Mouse (Mus musculus) ES-Bruce4 (cell line): ENCODE results near the gene Frem2. TPM values are rescaled to one million over a fixed set of nuclear protein-coding genes. Genes with fewer than 3 reads are reported as not detected.
A peak's percentile ranks its signal among the peaks of the same experiment; 100 is the strongest.

Source experiments
- H3K27ac ChIP-seq: 2 replicates; pipeline ENCODE4 v1.5.1; 2012; ENCODE audit warnings: low read length, inconsistent platforms; ENCODE audit not compliant: insufficient read depth
- H3K27me3 ChIP-seq: 2 replicates; pipeline ENCODE4 v1.6.1; 2012; ENCODE audit warnings: mild to moderate bottlenecking, low read length, inconsistent platforms; ENCODE audit not compliant: control insufficient read depth, poor library complexity, insufficient read depth, severe bottlenecking
- H3K36me3 ChIP-seq: 2 replicates; pipeline ENCODE4 v1.6.1; 2012; ENCODE audit warnings: inconsistent platforms, mild to moderate bottlenecking, low read length, moderate library complexity; ENCODE audit not compliant: control insufficient read depth, poor library complexity, insufficient read depth, severe bottlenecking
- H3K4me1 ChIP-seq: one replicate; pipeline ENCODE4 v1.8.1; 2011; ENCODE audit warnings: low read length; ENCODE audit not compliant: control insufficient read depth, insufficient read depth
- H3K4me3 ChIP-seq: 2 replicates; pipeline ENCODE4 v1.5.1; 2011; ENCODE audit warnings: low read depth, mild to moderate bottlenecking, low read length
- H3K9ac ChIP-seq: 2 replicates; pipeline ENCODE4 v1.6.1; 2012; ENCODE audit warnings: low read depth, mild to moderate bottlenecking, inconsistent platforms; ENCODE audit not compliant: poor library complexity, severe bottlenecking
- H3K9me3 ChIP-seq: replicated peaks from 2 replicates; pipeline ENCODE4 v1.6.1; 2012; ENCODE audit warnings: mild to moderate bottlenecking, low read length, inconsistent platforms; ENCODE audit not compliant: control insufficient read depth, poor library complexity, insufficient read depth, severe bottlenecking
- CTCF ChIP-seq: IDR thresholded peaks from one replicate; pipeline ENCODE4 v1.8.1; 2011; ENCODE audit warnings: low read depth, low read length
- EP300 ChIP-seq: IDR thresholded peaks from 2 replicates; pipeline ENCODE4 v1.6.1; 2011; ENCODE audit warnings: low read depth, low read length; ENCODE audit not compliant: insufficient read depth
- POLR2A ChIP-seq: IDR thresholded peaks from one replicate; pipeline ENCODE4 v1.8.1; 2011; ENCODE audit warnings: low read length; ENCODE audit not compliant: insufficient read depth
- polyA plus RNA-seq: library from polyadenylated mRNA; stranded (reverse); fragments of >200 nt; gene quantifications from 2 replicates; pipeline ENCODE4 v1.2.4, GENCODE M21; 2011; ENCODE audit warnings: low read depth; ENCODE audit not compliant: missing spikeins, insufficient read depth, insufficient read length

Frem2 gene
- polyA plus RNA-seq, 1 experiment, result 29.2 TPM

DNA sequence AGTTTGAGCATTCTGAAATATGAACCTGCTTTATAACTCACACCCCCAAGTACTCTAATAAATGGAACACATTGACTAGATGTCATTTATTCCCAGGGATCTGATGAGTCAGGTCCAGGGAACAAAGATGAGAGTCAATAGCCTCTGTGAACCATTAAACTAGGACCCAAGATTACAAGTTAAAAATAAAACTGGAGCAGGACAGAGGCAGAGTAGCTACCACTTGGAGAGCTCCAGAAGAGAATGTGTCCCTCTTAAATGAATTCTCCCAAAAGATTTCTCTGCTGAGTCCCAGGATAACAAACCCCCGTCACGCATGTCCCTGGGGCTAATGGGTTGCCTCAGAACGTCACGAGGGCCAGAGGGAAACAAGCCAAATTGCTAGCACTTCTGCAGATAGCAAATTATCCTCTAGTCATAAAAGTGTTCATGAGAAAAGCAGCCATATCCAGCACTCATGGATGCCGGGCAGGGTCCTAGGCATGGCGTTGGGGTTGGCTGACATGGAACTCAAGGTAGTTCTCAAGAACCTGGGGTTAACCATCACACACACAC lies 158.7 kb downstream of the Frem2 start:
- H3K9ac ChIP-seq, result no peak overlapping the region
- H3K4me3 ChIP-seq, result no peak overlapping the region

DNA sequence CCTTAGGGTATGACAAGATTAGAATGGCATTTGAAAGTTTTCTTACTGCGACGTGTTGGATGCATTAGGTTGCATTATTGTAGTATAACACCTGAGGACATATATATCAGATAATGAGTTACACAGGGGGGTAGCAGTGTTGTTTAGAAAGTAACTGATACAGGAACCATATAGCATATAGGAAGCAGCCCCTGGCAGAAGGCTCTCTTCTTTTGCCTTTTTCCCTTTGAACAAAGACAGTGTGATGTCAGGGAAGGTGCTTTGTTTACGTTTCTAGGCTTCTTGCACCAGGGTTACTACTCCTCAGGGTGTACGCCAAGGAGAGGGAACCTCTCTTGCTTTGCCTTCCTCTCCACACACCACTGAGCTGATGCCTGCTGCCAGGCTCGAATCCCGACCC lies 168.8 kb downstream of the Frem2 start, which contains the start of gene Stoml3:
Gene Stoml3 (plus strand): TSS at position 301 of the 400 bp plus-strand sequence.
- no peaks in the 10 kb centered on the region for H3K9me3 ChIP-seq
- no peak for TF ChIP-seq EP300
- TF ChIP-seq CTCF, result no peak
- no peak for TF ChIP-seq POLR2A
- no peaks in the 10 kb centered on the region for H3K27me3 ChIP-seq
- H3K9ac ChIP-seq, result no peak within 1 kb of the TSS
- no peaks in the 10 kb centered on the region for H3K4me1 ChIP-seq
- H3K27ac ChIP-seq, result no peak within 1 kb of the TSS
- no peak within 1 kb of the TSS for H3K4me3 ChIP-seq
- H3K36me3 ChIP-seq, result no peaks in the 10 kb centered on the region

More for the DNA sequence above, 158.7 kb downstream of the Frem2 start:
- Histone ChIP-seq H3K36me3 (no peaks in the 10 kb centered on the region), H3K4me1 (no peaks in the 10 kb centered on the region), H3K9me3 (no peaks in the 10 kb centered on the region), H3K27ac (no peak overlapping the region), H3K27me3 (no peaks in the 10 kb centered on the region)
- TF ChIP-seq POLR2A (no peak), CTCF (no peak), EP300 (no peak)

DNA sequence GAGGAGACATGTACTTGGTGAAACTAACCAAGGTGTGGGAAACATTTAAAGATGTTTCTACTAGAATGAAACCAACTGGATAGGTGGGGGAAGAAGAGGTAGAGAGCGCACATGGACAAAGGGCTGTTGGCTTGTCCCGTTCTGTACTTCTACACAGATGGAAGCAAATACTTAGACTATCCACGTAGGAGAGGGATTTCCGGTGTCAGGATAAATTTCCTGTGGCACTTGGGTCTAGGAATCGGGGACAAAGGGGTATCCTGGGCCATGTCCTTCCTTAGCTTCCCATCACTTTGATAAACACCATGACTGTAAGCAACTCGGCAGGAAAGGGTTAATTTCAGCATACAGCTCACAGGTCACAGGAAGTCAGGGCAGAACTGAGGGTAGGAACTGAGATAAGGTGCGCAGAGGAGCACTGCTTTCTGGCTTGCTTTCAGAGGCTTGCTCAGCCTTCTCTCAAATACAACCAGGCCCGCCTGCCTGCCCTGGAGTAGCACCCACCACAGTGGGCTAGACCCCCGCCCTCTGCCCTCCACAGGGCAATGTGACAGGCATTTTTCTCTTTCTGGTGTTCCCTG lies 170.1 kb downstream of the Frem2 start:
- Histone ChIP-seq H3K9ac (no peak overlapping the region), H3K4me1 (no peaks in the 10 kb centered on the region), H3K27ac (no peak overlapping the region), H3K36me3 (no peaks in the 10 kb centered on the region), H3K27me3 (no peaks in the 10 kb centered on the region), H3K4me3 (no peak overlapping the region), H3K9me3 (no peaks in the 10 kb centered on the region)
- no peak for TF ChIP-seq POLR2A
- TF ChIP-seq CTCF, result no peak
- TF ChIP-seq EP300, result no peak

DNA sequence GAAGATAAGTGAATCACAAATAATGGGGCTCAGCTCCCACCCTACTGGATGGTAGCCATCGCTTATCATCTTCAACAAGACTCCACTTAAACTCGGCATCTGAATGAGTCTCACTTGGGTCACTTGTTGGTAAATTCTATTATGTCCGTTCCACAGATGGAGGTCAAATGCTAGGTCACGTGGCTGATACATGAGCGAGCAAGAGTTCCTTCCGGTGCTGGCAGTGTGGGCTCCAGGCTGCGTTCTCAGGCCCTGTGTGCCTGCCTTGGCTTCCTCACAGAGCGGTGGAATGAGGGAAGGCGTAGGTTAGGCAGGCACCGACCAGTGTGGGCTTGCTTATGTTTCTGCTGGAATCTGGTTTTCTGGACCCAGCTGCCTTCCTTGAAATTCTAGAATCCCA lies 170.6 kb downstream of the Frem2 start:
- H3K36me3 ChIP-seq, result 0 out of 2 replicates have a peak, but pooled peaks cover 2% of the 10 kb centered on the region
- H3K27ac ChIP-seq, result no peak overlapping the region
- H3K9me3 ChIP-seq, result no peaks in the 10 kb centered on the region
- H3K9ac ChIP-seq, result no peak overlapping the region
- no peak overlapping the region for H3K4me3 ChIP-seq
- H3K27me3 ChIP-seq, result no peaks in the 10 kb centered on the region
- no peak for TF ChIP-seq CTCF
- no peak for TF ChIP-seq POLR2A
- no peak for TF ChIP-seq EP300
- no peaks in the 10 kb centered on the region for H3K4me1 ChIP-seq

DNA sequence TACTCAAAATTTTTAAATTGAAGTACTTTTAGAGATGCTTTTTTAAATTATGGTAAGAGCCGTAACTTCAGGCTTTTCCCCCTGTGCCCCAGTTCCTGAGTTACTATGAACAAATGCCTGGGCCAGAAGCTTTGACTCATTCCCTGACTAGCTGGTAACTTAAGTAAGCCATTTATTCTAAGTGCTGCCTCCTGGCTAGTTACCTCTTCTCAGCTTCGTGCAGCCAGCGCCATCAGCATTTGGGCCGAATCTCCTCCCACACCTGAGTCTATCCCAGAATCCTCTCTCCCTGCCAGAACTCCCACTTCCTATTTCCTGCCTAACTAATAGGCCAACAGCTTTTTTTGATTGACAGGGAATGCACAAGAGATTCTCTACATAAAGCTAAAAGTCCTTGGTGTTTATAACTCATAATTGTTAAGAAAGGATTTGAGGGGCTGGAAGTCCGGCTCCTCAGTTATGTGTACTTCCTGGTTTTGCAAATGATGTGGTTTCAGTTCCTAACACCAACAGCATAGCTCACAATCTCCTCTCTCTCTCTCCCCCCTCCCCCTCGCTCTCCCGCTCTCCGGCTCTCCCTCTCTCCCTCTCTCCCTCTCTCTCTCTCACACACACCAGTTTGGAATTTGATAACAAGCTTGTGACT lies 173.6 kb downstream of the Frem2 start:
- Histone ChIP-seq H3K9me3 (no peaks in the 10 kb centered on the region), H3K4me3 (no peak overlapping the region), H3K9ac (no peak overlapping the region), H3K4me1 (no peaks in the 10 kb centered on the region), H3K36me3 (0 out of 2 replicates have a peak, but pooled peaks cover 2% of the 10 kb centered on the region), H3K27me3 (no peaks in the 10 kb centered on the region), H3K27ac (no peak overlapping the region)
- TF ChIP-seq CTCF (no peak), POLR2A (no peak), EP300 (no peak)

DNA sequence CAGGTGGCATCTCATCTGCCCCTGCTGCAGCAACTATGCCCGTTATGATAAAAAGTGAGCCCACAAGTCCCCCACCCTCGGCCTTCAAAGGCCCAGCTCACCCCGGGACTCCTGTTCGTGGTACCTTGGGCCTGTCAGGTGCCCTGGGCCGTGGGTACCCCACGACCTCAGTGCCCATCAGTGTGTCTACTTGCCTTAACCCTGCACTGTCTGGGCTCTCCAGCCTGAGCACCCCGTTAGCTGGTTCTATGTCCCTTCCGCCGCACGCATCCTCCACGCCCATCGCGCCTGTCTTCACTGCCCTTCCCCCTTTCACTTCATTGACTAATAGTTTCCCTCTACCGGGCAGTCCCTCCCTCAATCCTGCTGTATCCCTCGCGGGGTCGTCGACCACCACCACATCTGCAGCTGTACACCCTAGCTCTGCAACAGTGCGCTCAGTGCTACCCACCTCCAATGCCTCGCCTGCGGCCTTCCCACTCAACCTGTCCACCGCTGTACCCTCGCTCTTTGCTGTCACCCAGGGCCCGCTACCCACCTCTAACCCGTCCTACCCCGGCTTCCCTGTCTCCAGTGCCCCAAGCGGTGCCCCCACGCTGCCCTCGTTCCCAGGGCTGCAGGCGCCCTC lies 178.6 kb downstream of the Frem2 start:
- peak; percentile 39 for TF ChIP-seq CTCF
- no peak for TF ChIP-seq POLR2A
- no peak for TF ChIP-seq EP300
- H3K4me1 ChIP-seq, result no peaks in the 10 kb centered on the region
- no peaks in the 10 kb centered on the region for H3K9me3 ChIP-seq
- peaks cover 19% of the 10 kb centered on the region for H3K36me3 ChIP-seq
- H3K4me3 ChIP-seq, result peak overlapping the region; percentile 14
- no peak overlapping the region for H3K27ac ChIP-seq
- H3K27me3 ChIP-seq, result no peaks in the 10 kb centered on the region
- no peak overlapping the region for H3K9ac ChIP-seq
